Mouse (Mus musculus): ENCODE measurements around the gene Fbxo22.
"Not testable (repeated sequence)": the region's sequence is repeated elsewhere in the genome, so short reads cannot be mapped to it uniquely, and the experiment has no call there.

Gene Fbxo22

DNA sequence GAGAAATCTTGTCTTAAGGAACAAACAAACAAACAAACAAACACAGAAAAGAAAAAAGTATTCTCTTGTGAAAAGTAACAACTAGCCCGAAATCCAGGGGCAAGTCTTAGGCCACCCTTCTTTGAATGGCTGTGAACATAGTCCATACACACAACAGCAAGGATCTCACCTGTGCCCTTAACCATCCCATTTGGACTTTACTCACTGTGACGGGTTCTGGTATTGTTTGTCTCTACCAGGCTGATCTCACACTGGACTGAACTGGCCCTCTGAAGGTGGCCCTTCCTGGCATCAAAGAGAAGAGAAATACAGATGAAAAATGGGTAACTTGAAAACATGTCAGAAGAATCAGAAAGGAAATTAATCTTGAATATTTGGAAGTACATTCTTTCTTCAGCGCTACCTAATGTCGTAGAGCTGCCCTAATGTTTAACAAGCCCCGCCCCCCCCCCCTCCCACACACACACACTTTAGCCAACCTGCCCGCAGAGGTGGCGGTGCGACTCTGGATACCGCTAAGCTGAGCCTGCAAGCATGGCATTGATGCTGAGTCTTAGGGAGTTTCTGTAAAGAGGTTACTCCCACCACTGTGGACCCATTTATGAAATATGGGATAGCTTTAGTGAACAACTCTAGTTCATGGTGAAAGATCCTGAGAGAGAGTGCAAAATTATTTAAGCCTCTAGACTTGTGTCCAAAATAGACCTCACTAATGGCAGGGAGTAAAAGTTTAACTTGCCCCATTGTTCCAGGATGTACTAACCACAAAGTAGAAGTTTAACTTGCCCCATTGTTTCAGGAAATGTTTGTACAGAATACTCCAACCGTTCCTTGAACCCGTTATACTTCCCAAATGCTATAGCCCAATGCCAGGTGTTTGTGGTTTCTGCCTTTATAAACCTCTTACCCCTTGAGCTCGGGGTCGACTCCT lies 27.8 kb downstream of the Fbxo22 start:
- no peak for DNase-seq (ENCODE audit: low read depth, low spot score)

DNA sequence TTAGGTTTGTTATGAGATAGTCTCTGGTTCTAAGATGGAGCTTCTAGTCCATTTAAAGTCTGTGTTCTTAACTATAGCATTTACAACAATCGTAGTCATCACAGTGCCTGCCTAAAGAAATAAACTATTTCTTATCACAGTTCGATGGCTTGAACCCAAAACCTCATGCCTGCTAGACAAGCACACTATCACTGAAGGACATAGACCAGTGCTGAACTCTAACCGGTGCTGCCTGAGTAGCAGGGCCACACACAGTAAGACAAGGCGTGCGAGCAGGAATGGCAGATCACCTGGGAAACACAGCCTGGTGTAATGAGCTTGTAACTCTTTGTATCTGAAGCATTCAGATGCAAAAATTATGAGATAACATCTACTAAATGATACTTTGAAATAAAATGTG lies 32.1 kb downstream of the Fbxo22 start:
- no peak for DNase-seq (ENCODE audit: low read depth, low spot score)

DNA sequence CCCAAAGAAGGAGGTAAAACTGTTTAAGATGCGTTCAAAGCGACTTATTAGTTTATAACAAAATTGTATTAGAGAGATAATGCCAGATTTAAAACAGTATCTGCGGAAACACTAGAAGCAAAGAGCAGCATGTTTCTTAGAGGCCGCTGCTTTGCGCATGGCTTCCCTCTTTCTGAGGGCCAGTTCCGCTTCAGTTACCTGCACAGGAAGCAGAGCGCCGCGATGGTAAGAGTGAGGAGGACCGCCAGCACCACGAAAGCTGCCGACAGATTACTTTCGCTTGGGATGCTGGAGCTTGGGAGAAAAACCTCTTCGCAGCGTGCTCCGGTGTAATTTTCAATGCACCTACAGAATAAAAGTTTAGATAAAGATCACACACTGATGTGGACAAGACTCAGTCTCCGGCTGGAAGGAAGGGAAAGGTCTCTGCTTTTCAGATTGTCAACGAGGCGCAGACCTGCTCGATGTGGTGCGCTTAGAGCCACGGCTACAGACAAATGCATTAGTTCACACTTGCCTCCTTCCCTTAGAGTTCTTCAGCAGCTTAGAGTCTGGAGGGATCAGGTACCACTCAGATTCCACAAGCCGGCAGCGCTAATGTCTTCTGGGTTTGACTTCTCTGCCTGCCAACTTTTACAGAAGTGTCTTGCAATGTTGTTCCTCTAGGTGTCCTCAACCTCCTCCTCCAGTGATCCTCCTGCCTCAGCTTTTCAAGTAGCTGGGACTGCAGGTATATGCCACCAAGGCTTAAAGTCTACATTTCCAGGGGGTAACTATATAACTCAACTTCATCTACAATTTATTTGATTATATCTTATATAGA lies 33.3 kb downstream of the Fbxo22 start:
- DNase-seq (ENCODE audit: low read depth, low spot score): peak; percentile 66

DNA sequence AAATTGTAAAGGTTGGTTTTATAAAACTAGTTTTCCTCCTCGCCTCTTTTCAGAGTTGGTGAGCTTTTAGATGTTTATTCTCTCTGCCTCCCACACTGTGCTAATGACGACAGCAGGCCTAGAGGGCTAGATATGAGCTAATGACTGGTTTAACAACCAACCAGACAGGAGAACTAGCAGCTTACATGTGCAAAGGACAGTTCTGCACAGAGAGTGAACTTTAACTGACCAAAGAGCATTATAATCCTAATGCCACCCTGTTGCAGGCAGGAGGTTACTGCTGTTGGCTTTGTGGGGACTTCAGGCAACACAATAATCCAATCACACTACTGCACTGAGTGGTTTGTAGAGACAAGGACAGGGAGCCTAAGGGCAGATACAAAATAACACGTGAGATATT lies 34.6 kb downstream of the Fbxo22 start:
- DNase-seq (ENCODE audit: low read depth, low spot score): no peak

DNA sequence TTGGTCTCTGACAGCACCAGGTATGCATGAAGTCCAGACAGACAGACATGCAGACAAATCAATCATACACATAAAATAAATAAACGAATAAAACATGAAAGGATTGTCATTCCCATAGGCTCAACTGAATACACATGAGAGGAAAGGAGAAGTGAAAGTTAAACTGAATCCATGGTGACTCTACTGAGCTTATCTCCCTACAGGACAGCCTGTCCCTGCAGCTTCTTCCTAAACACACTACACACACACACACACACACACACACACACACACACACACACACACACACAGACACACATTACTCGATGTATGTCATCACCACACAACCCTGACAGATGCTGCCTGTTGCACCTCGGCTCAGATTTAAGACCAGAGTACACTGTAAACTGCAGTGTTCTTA lies 35.4 kb downstream of the Fbxo22 start:
- no peak for DNase-seq (ENCODE audit: low read depth, low spot score)

DNA sequence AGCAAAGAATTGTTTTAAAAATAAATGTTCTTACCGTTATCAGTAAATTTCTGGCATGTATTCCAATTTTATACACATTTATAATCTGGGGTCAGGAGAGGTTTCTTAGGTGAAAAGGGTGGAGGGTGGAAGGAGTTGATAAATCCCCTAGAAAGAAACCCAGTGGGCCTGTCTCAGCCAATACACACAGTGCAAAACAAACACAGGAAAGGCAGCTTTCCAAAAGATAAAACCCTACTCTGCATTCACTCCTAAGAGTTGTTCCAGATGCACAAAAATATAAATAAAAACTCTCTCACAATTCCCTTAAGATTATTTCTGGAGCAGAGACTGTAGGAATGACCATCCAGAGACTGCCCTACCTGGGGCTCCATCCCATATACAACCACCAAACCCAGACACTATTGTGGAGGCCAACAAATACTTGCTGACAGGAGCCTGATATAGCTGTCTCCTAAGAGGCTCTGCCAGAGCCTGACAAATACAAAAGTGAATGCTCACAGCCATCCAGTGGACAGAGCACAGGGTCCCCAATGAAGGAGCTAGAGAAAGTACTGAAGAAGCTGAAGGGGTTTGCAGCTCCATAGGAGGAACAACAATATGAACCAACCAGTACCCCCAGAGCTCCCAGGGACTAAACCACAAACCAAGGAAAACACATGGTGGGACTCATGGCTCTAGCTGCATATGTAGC lies 36.5 kb downstream of the Fbxo22 start:
- not testable (repeated sequence) for DNase-seq (ENCODE audit: low read depth, low spot score)

DNA sequence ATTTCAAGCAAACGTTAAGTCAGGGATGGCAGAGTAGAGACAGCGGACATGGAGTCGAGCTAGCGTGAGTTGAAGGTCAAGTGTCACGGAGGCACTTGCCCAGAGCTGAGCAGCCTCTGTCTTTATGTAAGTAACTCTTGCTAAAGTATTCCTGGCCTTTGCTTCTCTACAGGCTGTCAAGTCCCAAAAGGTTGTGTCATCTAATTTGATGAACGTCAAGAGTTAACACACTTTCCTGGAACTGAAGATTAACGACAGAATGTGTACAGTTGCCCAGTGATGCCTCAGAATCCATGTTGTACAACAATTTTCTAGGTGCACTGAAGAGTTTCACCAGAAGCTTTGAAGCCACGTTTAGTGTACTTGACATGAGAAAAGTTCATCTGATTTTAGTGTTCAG lies 37.7 kb downstream of the Fbxo22 start:
- no peak for DNase-seq (ENCODE audit: low read depth, low spot score)

DNA sequence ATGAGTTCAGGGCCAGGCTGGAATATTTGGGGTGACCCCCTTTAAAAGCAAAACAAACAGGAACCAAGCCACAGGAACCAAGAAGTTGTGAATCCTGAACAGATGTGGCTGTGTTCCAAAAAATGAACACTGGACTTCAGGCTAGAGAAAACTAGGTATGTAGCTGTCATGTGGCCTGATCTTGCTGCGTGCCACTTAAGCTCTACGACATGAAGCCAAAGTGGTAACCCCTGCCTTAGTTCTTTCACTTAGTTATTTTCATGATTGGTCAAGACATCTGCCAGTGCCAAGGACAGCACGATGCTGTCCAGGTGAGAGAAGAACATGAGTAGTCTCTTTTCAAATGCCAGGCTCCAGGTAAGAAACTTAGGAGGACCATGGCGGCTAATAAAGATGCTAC lies 38.2 kb downstream of the Fbxo22 start:
- no peak for DNase-seq (ENCODE audit: low read depth, low spot score)

DNA sequence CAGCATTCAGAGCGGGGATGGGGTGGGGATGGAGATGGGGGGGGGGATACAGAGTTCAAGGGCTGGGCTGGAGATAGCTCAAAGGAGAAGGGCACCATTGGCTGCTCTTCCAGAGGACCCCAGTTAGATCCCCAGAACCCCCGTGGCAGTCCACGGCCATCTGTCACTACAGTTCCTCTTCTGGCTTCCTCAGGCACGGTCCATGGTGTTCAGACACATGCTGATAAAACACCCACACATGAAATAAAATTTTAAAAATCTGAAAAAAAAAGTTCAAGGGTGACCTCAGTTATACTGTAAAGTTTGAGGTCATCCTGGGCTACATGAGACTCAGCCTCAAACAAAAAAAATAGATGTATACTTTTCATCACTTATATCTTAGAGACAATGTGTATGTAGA lies 39.7 kb downstream of the Fbxo22 start:
- no peak for DNase-seq (ENCODE audit: low read depth, low spot score)

DNA sequence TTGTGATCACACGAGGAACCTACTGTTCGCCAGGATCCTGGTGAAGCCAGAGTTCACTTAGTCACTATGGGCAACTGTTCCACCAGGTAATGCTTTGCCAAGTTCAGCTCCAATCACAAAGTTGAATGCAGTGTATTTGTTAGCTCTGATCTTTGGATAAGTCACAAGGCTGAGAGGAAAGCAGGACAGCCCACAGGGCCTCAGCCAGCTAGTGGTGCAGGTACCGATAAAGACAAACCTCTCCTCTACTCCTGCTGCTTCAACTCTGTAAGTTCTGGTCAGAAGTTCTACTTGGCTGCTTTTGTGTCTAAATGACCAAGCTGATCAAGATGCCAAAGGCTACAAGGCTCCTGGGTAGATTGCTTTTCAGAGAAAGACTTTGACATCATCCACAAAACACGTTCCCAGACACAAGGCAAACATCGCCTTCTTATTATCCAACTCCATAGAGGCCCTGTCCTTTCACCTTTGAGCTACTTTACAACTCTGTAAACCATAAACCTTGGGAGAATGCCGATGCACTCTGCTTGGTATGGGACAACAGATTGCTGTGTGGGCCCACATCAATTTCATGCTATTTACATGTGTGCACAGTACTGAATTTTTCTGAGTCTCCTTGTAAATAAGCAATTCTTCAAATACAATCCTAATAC lies 42.0 kb downstream of the Fbxo22 start:
- no peak for DNase-seq (ENCODE audit: low read depth, low spot score)

DNA sequence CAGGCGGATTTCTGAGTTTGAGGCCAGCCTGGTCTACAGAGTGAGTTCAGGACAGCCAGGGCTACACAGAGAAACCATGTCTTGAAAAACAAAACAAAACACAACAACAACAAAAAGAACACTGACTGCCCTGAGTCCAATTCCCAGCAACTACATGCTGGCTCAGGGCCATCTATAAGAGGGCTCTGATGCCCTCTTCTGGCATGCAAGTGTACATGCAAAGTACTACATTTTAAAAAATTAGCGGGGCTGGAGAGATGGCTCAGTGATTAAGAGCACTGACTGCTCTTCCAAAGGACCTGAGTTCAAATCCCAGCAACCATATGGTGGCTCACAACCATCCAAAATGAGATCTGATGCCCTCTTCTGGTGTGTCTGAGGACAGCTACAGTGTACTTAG lies 43.4 kb downstream of the Fbxo22 start:
- peak; percentile 71 for DNase-seq (ENCODE audit: low read depth, low spot score)

DNA sequence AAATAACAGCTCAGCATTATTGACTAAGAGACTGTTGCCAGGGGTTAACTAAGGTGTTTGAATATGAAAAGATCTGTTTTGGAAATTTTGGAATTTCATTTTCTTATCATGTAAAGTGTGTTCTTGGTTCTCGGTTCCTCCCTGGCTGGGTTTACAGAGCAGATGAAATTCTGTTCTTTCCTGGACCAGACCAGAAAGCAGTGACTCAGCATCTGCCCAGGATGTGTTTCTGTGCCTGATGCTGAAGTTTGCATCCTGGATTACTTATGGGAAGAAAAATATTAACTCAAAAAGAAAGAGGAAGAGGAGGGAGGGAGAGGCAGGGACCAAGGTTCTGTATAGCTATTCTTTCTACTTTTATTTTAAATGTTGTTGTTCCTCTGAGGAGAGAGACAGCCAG lies 45.1 kb downstream of the Fbxo22 start:
- DNase-seq (ENCODE audit: low read depth, low spot score): no peak

DNA sequence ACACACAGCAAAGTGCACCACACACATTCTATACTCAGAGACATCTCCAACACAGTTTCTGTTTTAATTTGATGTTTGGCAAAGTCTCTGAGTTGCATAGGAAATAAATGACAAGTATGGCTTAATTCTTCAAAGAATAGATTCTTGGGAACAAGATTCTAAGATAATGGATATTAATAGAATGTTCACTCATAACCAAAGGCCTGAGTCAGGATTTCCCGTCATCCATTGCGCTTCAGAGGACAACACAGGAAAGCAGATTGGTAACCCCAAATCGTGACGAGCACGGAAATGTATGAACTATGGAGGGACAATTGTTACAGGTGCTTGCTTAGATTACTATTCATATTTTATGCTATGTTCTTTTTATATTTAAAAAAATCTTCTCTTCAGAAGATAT lies 46.3 kb downstream of the Fbxo22 start:
- no peak for DNase-seq (ENCODE audit: low read depth, low spot score)

DNA sequence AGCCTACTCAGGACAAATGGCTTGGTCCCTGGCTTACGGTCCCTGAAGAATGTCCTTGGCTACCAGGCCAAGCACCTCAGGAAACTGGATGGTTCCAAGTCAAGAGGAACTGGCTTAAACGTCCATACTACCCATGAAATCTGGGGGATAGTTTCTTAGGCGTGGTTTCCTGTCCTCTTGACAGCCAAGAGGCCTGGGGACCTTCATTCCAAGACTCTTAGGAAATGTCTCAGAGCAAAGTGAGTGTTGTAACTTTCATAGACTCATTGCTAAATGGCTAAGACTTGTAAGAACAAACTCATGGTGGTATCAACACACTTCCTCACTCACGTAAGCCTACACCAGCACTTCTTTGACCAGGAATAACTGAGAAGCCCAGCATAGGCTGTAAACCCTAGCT lies 46.9 kb downstream of the Fbxo22 start:
- no peak for DNase-seq (ENCODE audit: low read depth, low spot score)

DNA sequence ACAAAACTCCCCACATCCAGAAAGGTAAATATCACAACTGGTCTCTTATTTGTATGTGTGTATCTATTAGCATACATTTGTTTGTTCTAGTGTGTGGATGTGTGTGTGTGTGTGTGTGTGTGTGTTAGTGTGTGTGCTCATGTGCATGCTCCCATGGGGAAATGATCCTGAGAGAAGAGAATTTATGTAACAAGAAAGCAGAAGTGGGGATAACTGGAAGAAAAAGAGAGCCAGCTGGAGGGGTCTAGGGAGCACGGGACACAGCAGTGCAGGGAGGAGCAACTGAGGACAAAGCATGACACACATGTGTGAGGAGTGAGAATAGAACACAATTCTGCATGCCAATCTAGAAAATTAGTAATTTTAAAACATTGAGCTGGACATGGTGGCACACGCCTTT lies 48.4 kb downstream of the Fbxo22 start:
- no peak for DNase-seq (ENCODE audit: low read depth, low spot score)

DNA sequence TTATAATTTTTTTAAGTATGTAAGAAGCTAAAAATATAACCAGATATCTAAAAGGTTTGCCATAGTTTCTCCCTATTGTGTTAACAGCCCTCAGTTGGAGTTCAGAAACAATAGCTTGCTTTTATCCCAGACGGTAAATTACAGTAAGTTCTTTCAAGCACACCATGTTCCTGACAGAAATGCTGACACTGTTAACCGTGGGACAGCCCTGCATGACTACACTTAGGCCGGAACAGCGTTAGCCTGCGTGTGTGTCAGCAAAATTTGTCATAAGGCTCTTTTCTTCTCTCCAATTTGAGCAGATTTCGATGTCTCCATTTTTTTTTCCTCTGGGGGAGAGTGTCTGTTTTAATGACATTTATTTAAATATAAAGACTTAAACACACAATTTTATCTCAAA lies 51.0 kb downstream of the Fbxo22 start:
- no peak for DNase-seq (ENCODE audit: low read depth, low spot score)

DNA sequence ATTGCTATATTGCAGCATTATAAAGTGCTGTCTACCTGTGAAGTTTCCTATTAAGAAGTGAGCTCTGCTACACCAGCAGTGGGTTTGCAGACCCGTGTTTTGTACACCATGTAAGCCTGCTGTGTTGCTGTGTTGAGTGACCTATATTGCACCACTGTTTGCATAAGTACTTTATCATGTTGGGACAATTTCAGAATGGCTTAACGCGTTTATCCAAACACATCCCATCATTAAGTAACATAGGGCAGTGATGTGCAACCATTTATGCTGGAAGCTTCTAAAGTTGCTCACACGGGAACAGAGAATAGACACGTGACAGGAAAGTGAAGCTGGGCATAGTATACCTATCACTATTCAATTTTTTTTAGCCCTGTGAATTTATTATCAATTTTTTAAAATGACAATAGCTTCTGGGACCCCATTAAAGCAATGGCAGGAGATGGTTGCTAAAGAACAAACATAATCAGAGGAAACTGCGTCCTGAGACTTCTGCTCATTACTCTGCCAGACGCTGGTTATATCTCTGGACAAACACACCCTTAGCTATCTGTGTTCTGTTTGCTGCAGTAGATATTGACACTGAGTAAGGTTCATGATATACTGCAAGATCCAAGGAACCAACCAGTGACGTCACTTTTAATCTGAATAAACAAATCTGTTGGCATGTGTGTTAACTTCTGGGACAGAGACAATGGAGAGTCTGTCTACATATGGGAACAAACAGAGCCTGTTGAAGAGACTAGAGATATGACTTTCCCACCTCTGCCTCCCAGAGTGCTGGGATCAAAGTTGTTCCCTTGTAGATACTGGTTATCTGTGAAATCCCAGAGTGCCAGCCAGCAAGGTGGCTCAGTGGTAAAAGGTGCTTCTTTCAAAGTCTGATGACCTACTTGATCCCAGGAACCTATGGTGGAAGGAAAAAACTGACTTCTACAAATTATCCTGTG lies 55.9 kb downstream of the Fbxo22 start:
- DNase-seq (ENCODE audit: low read depth, low spot score): no peak

DNA sequence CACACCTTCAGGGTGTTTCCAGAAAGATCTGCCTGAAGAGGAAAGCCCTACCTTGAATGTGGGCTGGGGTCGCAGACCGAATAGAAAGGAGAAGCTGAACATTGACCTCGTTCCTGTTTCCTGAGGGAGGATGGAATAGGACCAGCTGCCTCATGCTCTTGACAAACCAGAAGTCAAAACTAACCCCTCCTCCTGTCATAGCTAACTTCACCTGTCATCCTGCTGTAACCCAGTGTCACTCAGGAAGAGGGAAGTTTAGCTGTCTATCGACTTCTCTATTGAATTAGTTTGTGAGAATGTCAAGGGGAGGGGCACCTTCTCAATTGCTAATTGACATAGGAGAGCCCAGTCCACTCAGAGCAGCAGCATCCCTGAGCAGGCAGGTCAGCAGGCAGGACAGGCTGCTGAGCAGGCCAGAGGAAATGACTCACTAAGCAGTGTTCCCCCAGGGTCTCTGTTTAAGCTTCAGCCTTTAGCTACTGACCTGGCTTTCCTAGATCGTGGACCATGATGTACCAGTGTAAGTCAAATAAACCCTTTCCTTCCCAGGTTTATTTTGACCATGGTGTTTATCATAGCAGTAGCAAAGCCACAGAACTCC lies 63.3 kb downstream of the Fbxo22 start:
- no peak for DNase-seq (ENCODE audit: low read depth, low spot score)

DNA sequence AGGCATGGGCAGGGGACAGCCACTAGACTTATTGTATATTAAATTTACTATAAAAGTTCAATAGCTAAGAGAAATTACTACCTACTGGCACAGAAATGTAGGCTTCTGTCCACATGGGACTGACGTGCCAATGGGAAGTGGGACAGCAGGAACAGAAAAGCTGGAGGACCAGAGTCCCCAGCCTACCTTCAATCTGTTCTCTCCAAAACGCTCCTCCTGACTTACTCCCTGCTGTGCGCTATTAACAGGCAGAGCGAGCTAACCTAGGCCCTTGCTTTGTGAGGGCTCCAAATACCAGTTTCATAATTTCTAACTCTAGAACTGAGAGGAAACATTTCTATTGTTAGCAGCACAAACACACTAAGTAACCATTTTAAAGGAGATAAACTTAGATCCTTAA lies 65.2 kb downstream of the Fbxo22 start:
- no peak for DNase-seq (ENCODE audit: low read depth, low spot score)
